Mouse (Mus musculus) embryonic stem cell, embryonic (primary cell): ENCODE measurements around the gene Klf8.
"Not testable (repeated sequence)": the region's sequence is repeated elsewhere in the genome, so short reads cannot be mapped to it uniquely, and the experiment has no call there.

Source experiments
- CTCF ChIA-PET, 4 experiments: fragments of 300-600 bp in 2 of 4; fragments of 350-600 bp in 2 of 4; sonication (Branson Sonifier 250); formaldehyde crosslinking; loops; one replicate each; lab custom pipeline; 2022; ENCODE audit warnings: inconsistent platforms in 2 of 4; lab: Charles Lee
- POLR2A ChIA-PET, 4 experiments: fragments of 300-600 bp in 2 of 4; fragments of 350-600 bp in 2 of 4; sonication (Branson Sonifier 250); formaldehyde crosslinking; loops; one replicate each; lab custom pipeline; 2022; ENCODE audit warnings: antibody characterized with exemption in 4 of 4, inconsistent platforms in 1 of 4; lab: Charles Lee

Klf8 gene

DNA sequence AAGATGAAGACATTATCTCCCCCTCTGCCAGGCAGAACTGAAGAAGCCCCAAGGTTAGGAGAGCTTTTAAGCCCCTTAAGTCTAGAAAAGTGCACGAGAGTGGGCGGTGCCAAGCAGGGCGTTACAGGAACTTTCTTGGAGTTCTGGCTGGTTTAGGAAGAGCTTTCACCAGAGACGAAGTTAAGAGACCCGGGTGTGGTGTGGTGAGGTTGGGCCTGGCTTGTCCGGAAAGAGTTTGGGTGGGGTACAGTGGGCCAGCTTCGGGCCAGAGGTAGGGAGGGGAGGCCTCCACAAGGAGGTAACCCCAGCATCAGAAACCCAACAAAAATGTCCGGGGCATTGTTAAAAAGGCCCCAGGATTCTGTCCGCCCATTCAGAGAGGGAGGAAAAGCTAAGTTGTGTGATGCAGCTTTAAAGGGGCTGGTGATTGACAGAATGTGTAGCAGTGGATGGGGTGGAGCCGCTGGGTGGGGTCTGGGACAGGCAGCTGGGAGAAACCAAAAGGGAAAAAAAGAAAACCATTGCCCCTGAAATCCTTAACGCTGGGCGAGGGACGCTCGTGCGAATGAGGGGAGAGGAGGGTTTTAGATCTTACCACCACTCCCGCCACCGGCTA lies at the start of gene Klf8:
Gene Klf8 (plus strand): TSS at position 163 of the 616 bp plus-strand sequence.
- ChIA-PET CTCF (interaction anchor here in 2 of 4 experiments (0.6 to 0.7 kb wide), 3 partner anchors 26 to 270 kb away, joined by 3 to 7 read pairs (median 3); no protein-coding TSS in a partner anchor), POLR2A (interaction anchor here (0.6 to 3.5 kb wide), 17 partner anchors 13 to 1106 kb away, joined by 3 to 15 read pairs (median 4); partner anchors contain the start of gene Mageh1 (in 1 of the 4))

DNA sequence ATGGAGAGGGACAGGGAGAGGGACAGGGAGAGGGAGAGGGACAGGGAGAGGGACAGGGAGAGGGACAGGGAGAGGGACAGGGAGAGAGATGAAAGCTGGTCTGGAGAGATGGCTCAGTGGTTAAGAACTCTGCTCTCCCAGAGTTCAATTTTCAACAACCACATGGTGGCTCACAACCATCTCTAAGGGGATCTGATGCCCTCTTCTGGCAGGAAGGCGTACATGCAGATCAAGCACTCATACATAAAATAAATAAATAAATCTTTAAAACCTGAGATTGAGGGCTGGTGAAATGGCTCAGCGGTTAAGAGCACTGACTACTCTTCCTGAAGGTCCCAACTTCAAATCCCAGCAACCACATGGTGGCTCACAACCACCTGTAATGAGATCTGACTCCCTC lies 38.1 kb upstream of the Klf8 start:
- POLR2A ChIA-PET: not testable (repeated sequence)
- CTCF ChIA-PET: interaction anchor here in 1 of 4 experiments (0.7 kb wide), 1 partner anchor 17 kb away, joined by 6 read pairs; no protein-coding TSS in a partner anchor

DNA sequence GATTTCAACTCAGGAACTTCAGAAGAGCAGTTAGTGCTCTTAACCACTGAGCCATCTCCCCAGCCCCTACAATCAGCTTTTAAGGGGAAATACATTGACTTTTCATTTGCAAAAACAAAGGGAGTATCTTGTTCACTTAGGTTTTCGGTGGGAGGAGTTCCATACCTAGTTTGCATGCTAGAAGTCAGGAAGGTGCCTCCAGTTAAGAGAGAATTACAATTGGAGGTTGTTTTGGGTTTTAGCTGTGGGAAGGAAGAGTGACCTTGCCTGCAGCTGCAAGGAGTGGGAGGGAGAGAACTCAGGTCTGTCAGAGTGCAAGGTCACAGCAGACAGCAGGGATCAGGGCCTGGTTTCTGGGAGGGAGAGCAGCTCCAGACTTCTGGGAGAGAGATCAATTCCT lies 26.2 kb upstream of the Klf8 start:
- ChIA-PET POLR2A (interaction anchor here in 2 of 4 experiments (0.6 to 2.6 kb wide), 11 partner anchors 9 to 375 kb away, joined by 3 to 10 read pairs (median 3); partner anchors contain the start of genes Klf8 (in 1 of the 2) and Ubqln2 (in 1 of the 2)), CTCF (interaction anchor here in 3 of 4 experiments (0.6 to 1.5 kb wide), 4 partner anchors 22 to 189 kb away, joined by 3 read pairs; partner anchors contain the start of gene Klf8 (in 1 of the 3))

DNA sequence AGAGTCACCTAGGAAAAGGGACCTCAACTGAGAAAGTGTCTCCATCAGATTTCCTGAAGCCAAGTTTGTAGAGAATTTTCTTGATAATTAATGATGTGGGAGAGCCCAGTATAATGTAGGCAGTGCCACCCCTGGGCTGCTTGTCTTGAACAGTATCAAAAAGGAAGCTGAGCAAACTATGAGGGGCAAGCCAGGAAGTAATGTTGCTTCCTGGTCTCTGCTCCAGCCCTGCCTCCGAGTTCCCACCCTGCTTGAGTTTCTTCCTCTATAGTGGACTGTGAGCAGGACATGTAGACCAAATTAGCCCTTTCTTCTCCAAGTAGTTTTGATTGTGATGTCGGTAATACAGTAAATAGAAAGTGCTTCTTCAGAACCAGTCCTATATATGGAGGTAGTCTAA lies 6.0 kb upstream of the Klf8 start:
- CTCF ChIA-PET: no interaction called here
- POLR2A ChIA-PET: no interaction called here

DNA sequence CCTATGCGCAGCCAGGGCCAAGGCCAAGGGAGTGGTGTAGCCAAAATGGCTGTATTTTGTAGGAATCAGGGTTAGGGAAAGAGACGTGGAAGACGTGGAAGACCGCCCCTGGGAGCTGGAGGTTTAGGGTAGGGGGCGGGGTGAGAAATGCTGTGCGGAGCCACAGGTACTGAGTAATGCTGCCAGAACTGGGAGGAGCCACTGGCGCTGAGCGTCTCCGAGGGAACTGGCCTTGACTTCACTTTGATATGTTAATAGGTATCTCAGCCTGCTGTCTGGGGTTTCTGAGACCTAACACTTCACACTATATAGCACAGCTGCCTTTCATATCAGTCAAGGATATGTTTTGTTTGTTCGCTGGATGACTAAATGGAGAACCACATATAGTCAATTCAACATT lies 4.0 kb upstream of the Klf8 start:
- POLR2A ChIA-PET: interaction anchor here in 3 of 4 experiments (0.6 to 1.6 kb wide), 10 partner anchors 9 to 148 kb away, joined by 3 to 6 read pairs (median 4); no protein-coding TSS in a partner anchor
- CTCF ChIA-PET: interaction anchor here in 1 of 4 experiments (1.0 kb wide), 1 partner anchor 23 kb away, joined by 3 read pairs; no protein-coding TSS in a partner anchor

DNA sequence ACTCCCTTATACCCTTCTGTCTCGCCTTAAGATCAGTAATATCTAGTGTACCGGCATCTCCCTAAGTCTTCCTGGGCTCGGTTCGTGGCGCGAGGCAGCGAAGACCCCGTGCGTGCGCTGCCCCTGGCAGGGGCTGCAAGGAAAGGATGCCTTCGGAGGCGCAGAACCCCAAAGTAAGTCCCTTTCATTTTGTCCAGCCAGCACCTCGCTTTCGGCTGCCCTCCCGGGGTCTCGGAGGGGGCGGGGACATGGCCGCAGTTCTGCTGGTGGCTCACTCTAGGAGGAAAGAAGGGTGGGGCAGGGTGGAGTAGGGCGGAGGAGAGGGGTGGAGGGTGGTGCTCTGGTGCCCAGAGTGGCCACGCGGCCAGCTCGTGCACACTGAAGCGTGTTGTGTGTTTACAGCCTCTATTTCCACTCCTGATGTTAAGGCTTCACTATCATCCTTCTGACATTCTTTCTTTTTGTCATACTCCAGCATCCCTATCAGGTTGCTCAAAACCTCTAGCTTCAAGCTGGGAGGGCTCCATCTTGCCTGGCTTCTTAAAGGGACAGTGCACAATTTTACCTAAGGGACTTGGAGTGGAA lies 746 bp downstream of the Klf8 start:
- ChIA-PET CTCF (no interaction called here), POLR2A (interaction anchor here in 3 of 4 experiments (0.7 to 3.5 kb wide), 16 partner anchors 13 to 201 kb away, joined by 3 to 15 read pairs (median 4); partner anchors contain the start of gene Mageh1 (in 1 of the 3))

DNA sequence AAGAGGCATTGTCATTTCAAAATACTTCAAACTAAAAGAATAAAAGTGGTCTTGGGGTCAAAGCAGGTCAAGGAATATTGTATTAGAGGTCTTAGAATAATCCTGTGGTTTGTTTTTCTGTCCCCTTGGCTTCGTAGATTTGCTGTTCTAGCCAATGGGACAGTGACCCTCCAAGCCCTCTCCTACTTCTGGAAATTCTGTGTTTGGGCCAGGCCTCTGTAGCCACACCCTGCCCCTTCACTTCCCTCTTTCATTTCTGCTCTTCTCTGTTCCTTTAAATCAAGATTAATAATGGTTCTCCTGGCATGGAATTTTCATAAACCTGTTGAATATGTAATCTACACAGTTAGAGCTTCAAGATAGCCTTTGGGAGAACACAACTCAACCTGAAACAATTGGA lies 17.0 kb downstream of the Klf8 start:
- ChIA-PET POLR2A (interaction anchor here in 1 of 4 experiments (1.0 kb wide), 1 partner anchor 106 kb away, joined by 3 read pairs; no protein-coding TSS in a partner anchor), CTCF (no interaction called here)

DNA sequence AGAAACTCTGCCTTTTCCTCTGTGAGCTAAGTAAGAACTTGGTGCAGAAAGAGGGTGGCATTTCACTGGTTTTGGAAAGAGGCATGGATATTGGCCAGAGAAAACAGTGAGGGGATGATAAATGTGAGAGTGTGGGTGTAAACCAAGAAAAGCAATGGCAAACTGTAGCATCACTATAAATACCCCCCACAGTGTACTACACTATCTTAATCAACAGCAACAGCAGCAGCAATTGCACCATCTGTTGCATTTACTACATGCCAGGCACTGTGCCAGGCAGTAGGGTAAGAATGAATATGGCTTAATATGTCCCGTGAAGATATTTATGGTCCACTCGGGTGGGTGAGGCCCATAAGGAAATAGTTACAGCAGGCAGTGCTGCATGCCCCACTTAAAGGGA lies 18.2 kb downstream of the Klf8 start:
- ChIA-PET CTCF (no interaction called here), POLR2A (no interaction called here)

DNA sequence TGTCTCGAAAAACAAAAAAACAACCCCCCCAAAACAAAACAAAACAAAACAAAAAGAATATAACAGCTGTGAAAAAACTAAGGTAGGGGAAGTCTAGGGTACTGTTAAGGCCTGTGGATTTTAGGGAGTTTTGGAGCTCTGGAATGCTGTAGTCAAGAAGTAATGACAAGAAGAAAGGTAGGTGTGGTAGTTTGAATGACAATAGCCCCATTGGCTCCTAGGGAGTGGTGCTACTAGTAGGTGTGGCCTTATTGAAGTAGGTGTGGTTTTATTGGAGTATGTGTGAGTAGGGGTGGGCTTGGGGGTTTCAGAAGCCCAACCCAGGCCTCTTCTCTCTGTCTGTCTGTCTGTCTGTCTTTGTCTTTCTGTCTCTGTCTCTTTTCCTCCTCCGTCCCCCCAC lies 44.9 kb downstream of the Klf8 start:
- POLR2A ChIA-PET: interaction anchor here in 3 of 4 experiments (0.6 to 2.1 kb wide), 14 partner anchors 10 to 245 kb away, joined by 3 to 7 read pairs (median 4); partner anchors contain the start of genes Klf8 (in 3 of the 3) and Mageh1 (in 1 of the 3)

DNA sequence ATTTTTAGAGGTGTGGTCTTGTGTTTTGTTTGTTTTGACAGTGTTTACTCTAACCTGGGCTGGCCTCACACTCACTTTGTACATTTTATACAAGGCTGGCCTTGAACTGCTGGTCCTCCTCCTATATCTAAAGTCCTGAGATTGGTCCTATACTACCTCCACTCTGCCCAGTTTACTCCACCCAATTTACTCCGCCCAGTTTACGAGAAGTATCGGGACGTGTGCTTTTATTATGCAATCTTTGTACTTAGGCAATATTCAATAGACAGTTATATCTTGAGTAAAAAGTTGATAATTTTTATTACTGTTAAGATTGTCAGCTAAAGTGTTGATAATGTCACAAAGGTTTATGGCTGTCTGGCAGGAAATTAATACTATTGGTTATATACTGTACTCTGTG lies 74.1 kb downstream of the Klf8 start:
- CTCF ChIA-PET: no interaction called here
- POLR2A ChIA-PET: no interaction called here

More for the DNA sequence above, 44.9 kb downstream of the Klf8 start:
- CTCF ChIA-PET: no interaction called here

DNA sequence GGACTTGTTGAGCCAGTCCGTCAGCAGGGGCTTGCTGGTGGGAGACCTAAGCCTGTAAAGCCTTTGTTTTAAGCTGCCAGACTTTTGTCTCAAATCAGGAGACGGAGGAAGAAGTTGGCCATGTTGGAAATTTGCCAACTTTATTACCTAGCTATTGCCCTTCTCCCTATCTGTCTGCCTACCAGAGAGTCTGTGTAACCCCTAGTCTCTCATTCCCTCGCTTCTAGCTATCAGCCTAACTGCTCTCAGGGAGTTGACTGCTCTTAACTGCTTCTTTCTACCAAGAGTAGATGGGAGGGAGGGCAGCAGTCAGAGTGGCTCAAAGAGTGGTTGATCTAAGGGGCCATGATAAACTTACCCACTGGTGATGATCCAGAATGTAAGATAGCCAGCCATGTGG lies 85.8 kb downstream of the Klf8 start:
- POLR2A ChIA-PET: interaction anchor here in 1 of 4 experiments (0.9 to 1.3 kb wide), 2 partner anchors 36 to 86 kb away, joined by 3 read pairs; partner anchors contain the start of gene Klf8
- CTCF ChIA-PET: interaction anchor here in 1 of 4 experiments (0.6 kb wide), 1 partner anchor 46 kb away, joined by 3 read pairs; no protein-coding TSS in a partner anchor

DNA sequence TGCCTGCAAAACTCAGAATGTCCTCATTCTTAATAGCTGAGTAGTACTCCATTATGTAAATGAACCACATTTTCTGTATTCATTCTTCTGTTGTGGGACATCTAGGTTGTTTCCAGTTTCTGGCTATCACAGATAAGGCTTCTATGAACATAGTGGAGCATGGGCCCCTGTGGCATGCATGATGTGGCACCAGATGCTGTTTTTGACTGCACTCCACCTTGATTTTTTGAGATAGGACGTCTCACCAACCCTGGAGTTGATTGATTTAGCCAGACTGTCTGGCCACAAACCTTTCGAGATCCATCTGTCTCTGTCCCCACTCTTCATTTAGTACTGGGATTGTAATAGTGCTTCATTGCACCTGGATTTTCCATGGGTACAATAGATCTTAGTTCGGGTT lies 96.9 kb downstream of the Klf8 start:
- POLR2A ChIA-PET: interaction anchor here in 1 of 4 experiments (0.6 kb wide), 1 partner anchor 149 kb away, joined by 3 read pairs; no protein-coding TSS in a partner anchor
- CTCF ChIA-PET: not testable (repeated sequence)

DNA sequence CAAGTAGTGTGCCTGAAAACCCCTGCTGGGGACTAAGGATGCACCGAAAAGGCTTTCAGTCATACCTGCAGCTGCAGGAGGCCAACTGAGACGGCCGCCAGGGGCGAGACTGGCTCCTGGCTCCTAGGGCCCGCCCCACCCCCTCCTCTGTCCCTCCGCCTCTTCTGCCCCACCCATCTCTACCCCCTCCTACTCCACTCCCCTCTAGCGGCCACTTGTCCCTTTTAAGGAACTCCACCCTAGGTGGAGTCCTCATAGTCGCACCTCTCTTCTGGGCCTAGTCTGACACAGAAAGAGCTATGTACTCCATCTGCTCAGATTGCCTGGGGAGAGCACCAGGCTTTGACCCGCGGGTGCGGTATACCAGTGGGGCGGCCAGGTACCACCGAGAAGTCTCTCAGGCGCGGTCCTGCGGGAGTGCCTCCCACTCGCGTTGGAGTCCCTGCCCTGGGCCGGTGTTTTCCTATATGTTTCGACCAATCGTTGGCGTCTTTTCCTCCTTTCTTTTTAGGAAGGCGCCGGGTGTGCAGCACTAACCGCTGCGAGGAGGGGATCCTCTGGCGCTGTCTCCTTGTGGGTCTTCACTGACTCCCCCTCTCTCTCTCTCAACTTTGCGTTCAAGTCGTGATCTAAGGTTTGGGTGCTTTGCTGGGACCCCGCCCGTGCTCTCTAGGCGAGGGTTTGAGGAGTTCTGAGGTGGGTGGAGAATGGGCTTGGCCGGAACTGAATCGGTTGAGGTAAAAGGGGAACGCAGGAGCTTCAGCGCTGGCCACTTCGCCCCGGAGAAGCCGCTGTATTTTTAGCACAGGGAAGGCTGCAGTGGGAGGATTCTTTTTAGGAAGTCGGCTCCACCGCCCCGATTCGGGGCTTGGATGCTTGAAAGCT lies 122.3 kb downstream of the Klf8 start:
- CTCF ChIA-PET: interaction anchor here in 3 of 4 experiments (0.6 to 1.8 kb wide), 8 partner anchors 10 to 208 kb away, joined by 3 to 9 read pairs (median 3); no protein-coding TSS in a partner anchor
- POLR2A ChIA-PET: interaction anchor here in 3 of 4 experiments (0.6 to 2.6 kb wide), 33 partner anchors 8 to 1023 kb away, joined by 3 to 9 read pairs (median 4); partner anchors contain the start of gene Klf8 (in 3 of the 3)

DNA sequence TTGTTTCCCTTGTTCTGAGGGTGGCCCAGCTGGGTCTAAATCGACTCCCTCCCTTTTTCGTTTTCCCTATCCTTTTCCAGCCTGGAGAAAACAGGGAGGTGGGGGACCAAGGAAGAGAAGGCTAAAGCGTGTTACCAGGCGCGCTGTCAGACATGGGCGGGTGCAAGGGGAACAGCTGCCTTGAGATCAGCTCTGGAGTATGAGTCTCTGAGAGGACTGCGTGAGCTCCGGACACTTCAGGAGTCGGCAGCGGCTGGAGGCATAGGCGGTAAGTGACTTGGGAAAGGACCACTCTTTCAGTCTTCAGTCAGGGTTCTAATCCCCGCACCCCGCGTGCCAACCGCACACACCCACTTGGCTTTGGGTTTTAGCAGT lies 122.9 kb downstream of the Klf8 start:
- ChIA-PET CTCF (interaction anchor here in 2 of 4 experiments (1.1 to 1.8 kb wide), 3 partner anchors 10 to 149 kb away, joined by 3 to 9 read pairs (median 4); no protein-coding TSS in a partner anchor), POLR2A (interaction anchor here in 3 of 4 experiments (0.8 to 2.6 kb wide), 15 partner anchors 10 to 218 kb away, joined by 3 to 9 read pairs (median 4); partner anchors contain the start of gene Klf8 (in 2 of the 3))

DNA sequence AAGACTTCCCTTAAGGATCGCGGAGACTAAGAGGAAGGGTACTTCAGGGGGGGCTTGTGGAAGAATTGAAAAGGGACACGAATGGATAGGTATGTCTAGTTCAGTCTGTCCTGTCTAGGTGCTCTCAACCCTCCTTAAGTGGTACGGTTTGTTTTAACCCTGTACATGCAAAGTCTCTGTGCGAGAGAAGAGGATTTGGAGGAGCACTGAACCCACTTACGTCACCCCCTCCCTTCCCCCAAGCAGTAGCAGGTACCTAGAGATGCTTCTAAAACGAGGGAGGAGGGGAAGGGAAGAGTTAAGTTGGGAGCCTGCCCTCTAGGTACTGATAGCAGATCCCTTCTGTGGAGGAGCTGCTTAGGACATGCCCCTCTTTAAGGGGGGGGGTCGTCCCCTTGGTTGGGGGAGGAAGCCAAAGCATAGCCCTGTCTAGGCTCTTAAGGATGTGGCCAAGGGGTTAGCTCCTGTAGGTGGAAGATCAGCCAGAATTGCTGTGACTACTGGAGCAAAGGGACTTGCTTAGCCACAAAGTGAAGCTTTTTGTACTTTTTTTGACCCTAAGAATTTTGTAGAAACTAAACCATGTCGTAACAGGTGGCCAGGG lies 123.5 kb downstream of the Klf8 start:
- CTCF ChIA-PET: interaction anchor here in 1 of 4 experiments (1.8 kb wide), 1 partner anchor 9 kb away, joined by 9 read pairs; no protein-coding TSS in a partner anchor

DNA sequence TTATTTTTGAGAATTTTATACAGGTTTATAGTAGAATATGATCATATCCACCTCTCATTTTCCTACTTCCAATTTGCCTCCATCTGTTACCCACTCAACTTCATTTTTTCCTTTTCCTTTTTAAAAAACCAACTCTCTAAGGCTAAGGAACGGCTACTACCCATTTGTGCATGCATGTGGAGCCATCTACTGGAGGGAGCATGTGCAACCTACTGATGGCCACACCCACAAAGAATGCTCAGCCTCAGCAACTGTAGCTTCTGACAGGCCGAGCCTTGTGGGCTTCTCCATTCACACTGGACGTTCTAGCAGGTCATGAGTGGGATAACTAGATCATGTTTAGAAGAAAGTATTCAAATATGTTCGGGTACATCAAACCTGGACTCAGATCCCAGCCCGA lies 129.5 kb downstream of the Klf8 start:
- ChIA-PET CTCF (interaction anchor here in 2 of 4 experiments (0.6 to 1.0 kb wide), 3 partner anchors 22 to 211 kb away, joined by 3 read pairs; no protein-coding TSS in a partner anchor), POLR2A (no interaction called here)

More for the DNA sequence above, 123.5 kb downstream of the Klf8 start:
- POLR2A ChIA-PET: interaction anchor here in 3 of 4 experiments (0.9 to 2.3 kb wide), 6 partner anchors 18 to 150 kb away, joined by 3 to 9 read pairs (median 5); partner anchors contain the start of gene Klf8 (in 1 of the 3)

DNA sequence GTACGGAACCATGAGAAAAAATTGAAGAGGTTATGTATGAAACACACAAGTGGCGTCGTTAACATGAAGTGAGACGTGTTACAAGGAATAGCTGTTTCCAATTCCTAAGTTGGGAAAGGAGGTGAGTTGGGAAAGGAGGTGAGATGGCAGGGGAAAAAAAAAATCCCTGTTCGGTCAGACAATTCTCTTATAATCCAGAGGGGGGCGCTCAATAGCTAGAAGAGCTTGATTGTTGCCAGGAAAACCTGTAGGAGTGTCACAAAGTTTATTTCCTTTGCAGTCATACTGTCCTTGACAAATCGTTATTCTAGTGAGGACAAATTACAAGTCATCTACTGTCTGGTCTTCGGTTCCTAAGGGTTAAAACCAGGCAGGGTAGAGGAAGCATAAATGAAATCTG lies 132.5 kb downstream of the Klf8 start:
- CTCF ChIA-PET: interaction anchor here in 3 of 4 experiments (0.6 to 1.1 kb wide), 12 partner anchors 10 to 359 kb away, joined by 3 to 9 read pairs (median 3); partner anchors contain the start of gene Cypt3 (in 1 of the 3)
- POLR2A ChIA-PET: interaction anchor here in 2 of 4 experiments (1.1 to 1.2 kb wide), 2 partner anchors 10 kb away, joined by 4 to 5 read pairs; no protein-coding TSS in a partner anchor
